ENCODE assay signal across 10 mouse cellular contexts in the genomic region with DNA sequence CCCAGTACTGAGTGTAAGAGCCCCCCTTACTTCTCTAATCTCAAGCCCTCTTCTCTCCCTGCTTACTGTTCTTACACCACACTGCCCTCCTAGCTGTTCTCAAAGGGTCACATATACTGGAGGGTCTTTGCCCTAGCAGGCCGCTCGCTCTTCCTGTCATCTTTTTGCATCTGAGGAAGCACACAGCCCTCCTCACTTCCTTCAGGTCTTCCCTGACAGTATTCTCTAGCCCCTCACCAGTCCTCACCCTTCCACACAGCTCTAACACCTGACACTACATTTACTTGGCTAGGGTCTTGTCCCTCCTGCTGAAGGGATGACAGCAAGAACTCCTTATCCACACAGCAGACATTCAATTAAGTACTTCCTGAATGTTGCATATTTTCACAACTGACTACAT. TPM values are rescaled to one million over a fixed set of nuclear protein-coding genes. Genes with fewer than 3 reads are reported as not detected.
A peak's percentile ranks its signal among the peaks of the same experiment; 100 is the strongest.
DNase-seq lines count a peak whose midpoint lies in the region; ATAC-seq and TF ChIP-seq lines count a peak whose summit lies in the region.
"Had no signal": no experiment of that assay in that cellular context is flagged by ENCODE, and none has a peak within 500 bp of the region (broad histone marks: within the 10 kb centered on the region; RNA-seq: fewer than 3 reads in every experiment).

No protein-coding gene starts in this region.

- WGBS in hindbrain, embryonic 15.5 days: 79% methylated on average over 2 of the region's 2 CpGs
- WGBS in hindbrain, embryonic 11.5 days: 72% methylated on average over 2 of the region's 2 CpGs
- WGBS in thymus, adult 2 months: 16% methylated on average over 2 of the region's 2 CpGs
- 41% methylated on average over 2 of the region's 2 CpGs for WGBS in liver, embryonic 12.5 days (ENCODE audit: insufficient replicate concordance)

- H3K4me1 ChIP-seq in hindbrain, embryonic 15.5 days (replicated peaks): peaks cover 34% of the 10 kb centered on the region
- H3K4me1 ChIP-seq in hindbrain, embryonic 11.5 days (replicated peaks; ENCODE audit: control insufficient read depth, insufficient read depth, low read length): no peaks in the 10 kb centered on the region
- H3K4me1 ChIP-seq in thymus, adult 2 months (replicated peaks; ENCODE audit: control insufficient read depth, insufficient read depth, low read length): peaks cover 19% of the 10 kb centered on the region
- H3K4me1 ChIP-seq in liver, embryonic 12.5 days: peaks cover 68% of the 10 kb centered on the region

- no peak overlapping the region for H3K27ac ChIP-seq in hindbrain, embryonic 15.5 days (replicated peaks)
- H3K27ac ChIP-seq in hindbrain, embryonic 11.5 days (ENCODE audit: low read depth, low read length): no peak overlapping the region
- peak overlapping the region; percentile 1 for H3K27ac ChIP-seq in thymus, adult 2 months (ENCODE audit: control insufficient read depth, insufficient read depth, low read length)
- H3K27ac ChIP-seq in liver, embryonic 12.5 days: peak overlapping the region; percentile 60
- H3K27ac ChIP-seq: embryonic facial prominence, embryonic 15.5 days had no signal

- H3K27me3 ChIP-seq in hindbrain, embryonic 15.5 days: no peaks in the 10 kb centered on the region
- H3K27me3 ChIP-seq in hindbrain, embryonic 11.5 days (ENCODE audit: control insufficient read depth, insufficient read depth, low read length): no peaks in the 10 kb centered on the region
- no peaks in the 10 kb centered on the region for H3K27me3 ChIP-seq in thymus, adult 2 months (ENCODE audit: control insufficient read depth, insufficient read depth, low read length)
- no peaks in the 10 kb centered on the region for H3K27me3 ChIP-seq in liver, embryonic 12.5 days (replicated peaks)
- H3K27me3 ChIP-seq: embryonic facial prominence, embryonic 15.5 days had no signal

- H3K9me3 ChIP-seq in hindbrain, embryonic 15.5 days: no peaks in the 10 kb centered on the region
- no peaks in the 10 kb centered on the region for H3K9me3 ChIP-seq in hindbrain, embryonic 11.5 days (ENCODE audit: control insufficient read depth, low read length)
- no peaks in the 10 kb centered on the region for H3K9me3 ChIP-seq in liver, embryonic 12.5 days (replicated peaks)
- H3K9me3 ChIP-seq: embryonic facial prominence, embryonic 15.5 days had no signal

- H3K9ac ChIP-seq in hindbrain, embryonic 15.5 days: no peak overlapping the region
- no peak overlapping the region for H3K9ac ChIP-seq in hindbrain, embryonic 11.5 days (ENCODE audit: low read depth, low read length)
- H3K9ac ChIP-seq in liver, embryonic 12.5 days: peak overlapping the region; percentile 93
- H3K9ac ChIP-seq: embryonic facial prominence, embryonic 15.5 days had no signal

- no peak overlapping the region for H3K4me3 ChIP-seq in hindbrain, embryonic 15.5 days
- H3K4me3 ChIP-seq in hindbrain, embryonic 11.5 days (ENCODE audit: low read depth, low read length): no peak overlapping the region
- no peak overlapping the region for H3K4me3 ChIP-seq in thymus, adult 2 months (ENCODE audit: control insufficient read depth, insufficient read depth, low read length)
- peak overlapping the region; percentile 94 for H3K4me3 ChIP-seq in liver, embryonic 12.5 days
- H3K4me3 ChIP-seq: embryonic facial prominence, embryonic 15.5 days had no signal

- TF ChIP-seq CTCF in thymus, adult 2 months (IDR thresholded peaks at IDR 0.05; ENCODE audit: borderline replicate concordance, control insufficient read depth, extremely low read depth, insufficient read depth, low read length, poor library complexity): no peak

- H3K4me2 ChIP-seq in hindbrain, embryonic 15.5 days: 0 out of 2 replicates have a peak overlapping the region, but pooled peaks have one; percentile 7
- no peak overlapping the region for H3K4me2 ChIP-seq in hindbrain, embryonic 11.5 days (replicated peaks; ENCODE audit: low read depth, low read length)
- H3K4me2 ChIP-seq in liver, embryonic 12.5 days: peak overlapping the region; percentile 79

- DNase-seq in hindbrain, embryonic 11.5 days (ENCODE audit: low spot score): no peak
- DNase-seq in thymus, adult 2 months: no peak
- no peak for DNase-seq in thymus, postnatal 4 days
- peak; percentile 30 for DNase-seq in thymus, postnatal 25 days
- no peak for DNase-seq in layer of hippocampus, adult 9-11 months
- DNase-seq: kidney, adult 9 months; lung, adult 18-20 months had no signal

- no peaks in the 10 kb centered on the region for H3K36me3 ChIP-seq in hindbrain, embryonic 15.5 days
- H3K36me3 ChIP-seq in hindbrain, embryonic 11.5 days (ENCODE audit: control insufficient read depth, insufficient read depth, low read length): no peaks in the 10 kb centered on the region
- no peaks in the 10 kb centered on the region for H3K36me3 ChIP-seq in thymus, adult 2 months (ENCODE audit: control insufficient read depth, insufficient read depth, low read length)
- H3K36me3 ChIP-seq in liver, embryonic 12.5 days: no peaks in the 10 kb centered on the region
- H3K36me3 ChIP-seq: embryonic facial prominence, embryonic 15.5 days had no signal

- TF ChIP-seq POLR2A in thymus, adult 2 months (IDR thresholded peaks at IDR 0.05; ENCODE audit: control insufficient read depth, extremely low read depth, insufficient read depth, low read length, poor library complexity): no peak

- no peak for ATAC-seq in hindbrain, embryonic 15.5 days (ENCODE audit: low FRiP score, low read depth)
- no peak for ATAC-seq in hindbrain, embryonic 11.5 days (ENCODE audit: low FRiP score)
- no peak for ATAC-seq in liver, embryonic 12.5 days

RNA-seq across cellular contexts. Expression of gene Rap1a, which starts 2.4 kb away (rescaled TPM):
- 81.3 and 82.5 TPM in 2 replicates for polyA plus RNA-seq in hindbrain, embryonic 15.5 days (2015; fragmentation: Nextera tagmentation; extraction: Ambion mirVana)
- polyA plus RNA-seq in hindbrain, embryonic 11.5 days (2014; fragmentation: Nextera tagmentation; extraction: Ambion mirVana): 80.3 and 83.7 TPM in 2 replicates
- polyA plus RNA-seq in thymus, adult 2 months (2012; rRNA removed): 11.8 and 14.4 TPM in 2 replicates
- 114 and 122 TPM in 2 replicates for polyA plus RNA-seq in liver, embryonic 12.5 days (2016; fragmentation: Nextera tagmentation; extraction: Ambion mirVana)

Comparison
In these comparisons a context has a peak if more than half of its experiments do, and no peak if none do; other contexts are left out.
1. H3K27ac ChIP-seq: peak in thymus, adult 2 months (single experiment) and liver, embryonic 12.5 days (single experiment); none in hindbrain, embryonic 15.5 days (single experiment) and hindbrain, embryonic 11.5 days (single experiment).